Mouse (Mus musculus) spleen, adult 2 months (tissue): ENCODE results near the gene Mafb.

Experiments used
- CTCF ChIP-seq: fragments of 200-500 bp; IDR thresholded peaks from 2 replicates; pipeline ENCODE4 v1.5.1; 2011; ENCODE audit warnings: mild to moderate bottlenecking, inconsistent platforms; ENCODE audit not compliant: insufficient read depth, insufficient read length, insufficient replicate concordance; ENCODE audit errors: extremely low read depth
- POLR2A ChIP-seq: fragments of 200-500 bp; IDR thresholded peaks from 2 replicates; pipeline ENCODE4 v1.6.1; 2011; ENCODE audit warnings: low read depth, low read length, inconsistent platforms

DNA sequence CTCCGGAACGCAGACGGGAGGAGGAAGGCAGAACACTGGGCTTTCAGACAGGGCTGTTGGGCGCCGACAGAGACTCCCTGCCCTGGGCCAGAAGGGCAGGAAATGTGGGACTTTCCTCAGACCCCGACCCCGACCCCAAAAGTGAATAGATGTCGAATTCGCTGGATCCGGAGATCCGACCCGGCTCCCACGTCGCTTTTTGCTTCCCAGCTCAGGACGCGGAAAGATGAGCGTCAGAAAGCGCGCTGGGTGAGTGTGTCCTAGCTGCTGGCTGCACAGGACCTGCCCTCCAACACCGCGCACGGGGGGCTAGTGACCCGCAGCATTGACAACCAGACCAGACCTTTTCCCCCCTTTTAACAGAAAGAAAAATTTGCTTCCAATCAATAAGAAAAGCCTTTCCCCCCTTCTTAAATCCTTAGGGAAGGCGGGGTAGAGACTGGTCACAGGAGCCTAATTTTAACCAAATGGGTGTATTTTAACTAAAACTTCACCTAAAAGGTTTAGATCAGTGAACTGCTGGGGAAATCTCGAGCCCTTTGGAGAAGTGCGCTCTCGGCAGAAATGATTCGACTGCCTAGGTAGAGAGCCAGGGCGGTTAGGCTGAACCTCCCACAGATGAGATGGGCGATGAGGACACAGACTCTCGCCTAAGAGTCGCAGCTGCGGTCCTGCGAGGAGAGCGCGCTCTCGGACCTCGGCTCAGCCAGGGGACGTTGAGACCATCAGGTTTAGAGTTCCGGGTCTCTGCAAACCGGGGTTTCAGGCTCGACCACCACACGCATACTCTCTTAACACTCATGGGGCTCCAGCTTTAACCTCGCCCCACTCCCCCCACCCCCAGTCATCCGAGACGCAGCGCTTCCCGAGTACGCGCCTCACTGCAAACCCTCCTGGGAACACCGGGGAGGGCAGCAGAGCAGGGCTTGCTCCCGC is 1.8 kb upstream of the Mafb start:
- no peak for TF ChIP-seq POLR2A
- no peak for TF ChIP-seq CTCF
